Mouse (Mus musculus) heart, embryonic 11.5 days (tissue): ENCODE data around the gene Olfr554. TPM values are rescaled to one million over a fixed set of nuclear protein-coding genes. Genes with fewer than 3 reads are reported as not detected.
A peak's percentile ranks its signal among the peaks of the same experiment; 100 is the strongest.

Source experiments
- ATAC-seq: fragments of 200-750 bp; cut with Nextera tagmentation; replicated peaks from 2 replicates; pipeline ENCODE4 v1.8.0; 2017; ENCODE audit warnings: moderate library complexity; ENCODE audit not compliant: insufficient number of reproducible peaks, low FRiP score, low TSS enrichment
- H3K27ac ChIP-seq: fragments of 300-500 bp; sonication (generic); 2 replicates; pipeline ENCODE4 v1.5.1; 2014; ENCODE audit warnings: mild to moderate bottlenecking, low read depth, low read length
- H3K27me3 ChIP-seq: fragments of 300-500 bp; sonication (generic); 2 replicates; pipeline ENCODE4 v1.6.1; 2014; ENCODE audit warnings: mild to moderate bottlenecking, low read length, mixed read lengths; ENCODE audit not compliant: control insufficient read depth, insufficient read depth
- H3K36me3 ChIP-seq: fragments of 300-500 bp; sonication (generic); 2 replicates; pipeline ENCODE4 v1.6.1; 2014; ENCODE audit warnings: mild to moderate bottlenecking, low read length, moderate library complexity, mixed read lengths; ENCODE audit not compliant: control insufficient read depth, insufficient read depth
- H3K4me1 ChIP-seq: fragments of 300-500 bp; sonication (generic); 2 replicates; pipeline ENCODE4 v1.6.1; 2014; ENCODE audit warnings: low read length; ENCODE audit not compliant: control insufficient read depth, insufficient read depth
- H3K4me2 ChIP-seq: fragments of 300-500 bp; sonication (generic); 2 replicates; pipeline ENCODE4 v1.6.1; 2014; ENCODE audit warnings: mild to moderate bottlenecking, moderate library complexity
- H3K4me3 ChIP-seq: fragments of 300-500 bp; sonication (generic); 2 replicates; pipeline ENCODE4 v1.5.1; 2014; ENCODE audit warnings: low read depth, low read length
- H3K9ac ChIP-seq: fragments of 300-500 bp; sonication (generic); 2 replicates; pipeline ENCODE4 v1.6.1; 2014; ENCODE audit warnings: mild to moderate bottlenecking, low read depth, low read length, moderate library complexity
- H3K9me3 ChIP-seq: fragments of 300-500 bp; sonication (generic); replicated peaks from 2 replicates; pipeline ENCODE4 v1.6.1; 2016; ENCODE audit warnings: low read length; ENCODE audit not compliant: control insufficient read depth
- WGBS: fragments of 180-500 bp; shearing (Covaris S2); extraction: QIAGEN DNeasy Blood & Tissue Kit; methylation state at CpG from one replicate; pipeline ENCODE4 v1.1.7; 2014; ENCODE audit not compliant: insufficient replicate concordance; 5-methylcytosine and 5-hydroxymethylcytosine counted together
- polyA plus RNA-seq: library from polyadenylated mRNA; unstranded; fragments of >200 nt; fragmentation: Nextera tagmentation; extraction: Ambion mirVana; gene quantifications from 2 replicates; pipeline ENCODE4 v1.2.1, GENCODE M21; 2014

Gene Olfr554
- polyA plus RNA-seq, 1 experiment from 2014 or later: not detected

GRCm38 (mm10) chr7:102664599-102664998 lies 26.4 kb downstream of the Olfr554 start, which contains the start of gene Olfr556:
Gene Olfr556, plus strand, starts transcription at chr7:102664899.
- H3K9me3 ChIP-seq: no peaks in the 10 kb centered on the region
- no peak within 1 kb of the TSS for H3K9ac ChIP-seq
- H3K4me3 ChIP-seq: no peak within 1 kb of the TSS
- no peak for ATAC-seq
- 57% methylated on average over 3 of the region's 3 CpGs for WGBS
- H3K27me3 ChIP-seq: no peaks in the 10 kb centered on the region
- H3K27ac ChIP-seq: no peak within 1 kb of the TSS
- H3K4me2 ChIP-seq: no peak within 1 kb of the TSS
- H3K4me1 ChIP-seq: no peaks in the 10 kb centered on the region
- no peaks in the 10 kb centered on the region for H3K36me3 ChIP-seq

GRCm38 (mm10) chr7:102665378-102665777 lies 27.1 kb downstream of the Olfr554 start:
- no peak overlapping the region for H3K4me2 ChIP-seq
- H3K9ac ChIP-seq: no peak overlapping the region
- WGBS: 39% methylated on average over 2 of the region's 2 CpGs
- H3K27me3 ChIP-seq: no peaks in the 10 kb centered on the region
- H3K9me3 ChIP-seq: no peaks in the 10 kb centered on the region
- H3K4me3 ChIP-seq: no peak overlapping the region
- no peak for ATAC-seq
- H3K4me1 ChIP-seq: no peaks in the 10 kb centered on the region
- no peaks in the 10 kb centered on the region for H3K36me3 ChIP-seq
- no peak overlapping the region for H3K27ac ChIP-seq

GRCm38 (mm10) chr7:102676225-102676624 lies 38.0 kb downstream of the Olfr554 start:
- H3K27me3 ChIP-seq: no peaks in the 10 kb centered on the region
- no peak overlapping the region for H3K4me2 ChIP-seq
- ATAC-seq: no peak
- no peak overlapping the region for H3K4me3 ChIP-seq
- no peak overlapping the region for H3K27ac ChIP-seq
- WGBS: 68% methylated on average over 2 of the region's 2 CpGs
- H3K9me3 ChIP-seq: no peaks in the 10 kb centered on the region
- no peaks in the 10 kb centered on the region for H3K36me3 ChIP-seq
- peaks cover 4% of the 10 kb centered on the region; the same call in 1 of the 2 replicates for H3K4me1 ChIP-seq
- H3K9ac ChIP-seq: no peak overlapping the region

GRCm38 (mm10) chr7:102681916-102682315 lies 43.7 kb downstream of the Olfr554 start:
- no peak overlapping the region for H3K4me3 ChIP-seq
- no peaks in the 10 kb centered on the region for H3K9me3 ChIP-seq
- ATAC-seq: no peak
- no peak overlapping the region for H3K9ac ChIP-seq
- 76% methylated on average over 1 of the region's 1 CpGs for WGBS
- H3K27ac ChIP-seq: no peak overlapping the region
- H3K27me3 ChIP-seq: no peaks in the 10 kb centered on the region
- H3K36me3 ChIP-seq: no peaks in the 10 kb centered on the region
- H3K4me2 ChIP-seq: no peak overlapping the region
- H3K4me1 ChIP-seq: peaks cover 4% of the 10 kb centered on the region; the same call in 1 of the 2 replicates

- H3K27me3 ChIP-seq: no peaks in the 10 kb centered on the region
- H3K4me2 ChIP-seq: peak within 1 kb of the TSS; percentile 68
- peak within 1 kb of the TSS; percentile 87 for H3K9ac ChIP-seq
- peak; percentile 98 for ATAC-seq
- WGBS: under 1% methylated on average over 38 of the region's 40 CpGs
- no peaks in the 10 kb centered on the region for H3K4me1 ChIP-seq
- H3K9me3 ChIP-seq: no peaks in the 10 kb centered on the region
- H3K4me3 ChIP-seq: peak within 1 kb of the TSS; percentile 71
- no peaks in the 10 kb centered on the region for H3K36me3 ChIP-seq
- H3K27ac ChIP-seq: peak within 1 kb of the TSS; percentile 88
Measured at GRCm38 (mm10) chr7:102686944-102687501, 48.8 kb downstream of the Olfr554 start, which contains the start of gene Trim68. Gene Trim68, minus strand, starts transcription at chr7:102687327.

Other genes starting within 250 kb of the Olfr554 start
- 160 and 162 TPM in 2 replicates for gene Rrm1, start 196.7 kb upstream of the Olfr554 start, polyA plus RNA-seq
- gene Olfr543, start 156.8 kb upstream of the Olfr554 start, polyA plus RNA-seq: 1.0 TPM in 1 of 2 replicates, not detected in the other
- 0.07 and 0.13 TPM in 2 replicates for gene Olfr544, start 150.1 kb upstream of the Olfr554 start, polyA plus RNA-seq
- gene Olfr545, start 138.9 kb upstream of the Olfr554 start, polyA plus RNA-seq: not detected in 2 replicates
- not detected in 2 replicates for gene Olfr547, start 103.7 kb upstream of the Olfr554 start, polyA plus RNA-seq
- gene Olfr548-ps1, start 97.5 kb upstream of the Olfr554 start, polyA plus RNA-seq: not detected in 2 replicates
- not detected in 2 replicates for gene Olfr549, start 88.6 kb upstream of the Olfr554 start, polyA plus RNA-seq
- gene Trim21, start 72.9 kb upstream of the Olfr554 start, polyA plus RNA-seq: 0.63 and 0.73 TPM in 2 replicates
- gene Olfr550, start 67.0 kb upstream of the Olfr554 start, polyA plus RNA-seq: not detected in 2 replicates
- gene Olfr551, start 46.5 kb upstream of the Olfr554 start, polyA plus RNA-seq: not detected in 2 replicates
- not detected in 2 replicates for gene Olfr552, start 40.7 kb upstream of the Olfr554 start, polyA plus RNA-seq
- gene Olfr553, start 20.2 kb upstream of the Olfr554 start, polyA plus RNA-seq: not detected in 2 replicates
- not detected in 2 replicates for gene Olfr555, start 20.4 kb downstream of the Olfr554 start, polyA plus RNA-seq
- gene Olfr556, start 26.5 kb downstream of the Olfr554 start, polyA plus RNA-seq: not detected in 2 replicates
- 14.0 and 16.5 TPM in 2 replicates for gene Trim68, start 48.9 kb downstream of the Olfr554 start, polyA plus RNA-seq
- not detected in 2 replicates for gene Olfr557, start 57.5 kb downstream of the Olfr554 start, polyA plus RNA-seq
- not detected in 2 replicates for gene Olfr558, start 63.8 kb downstream of the Olfr554 start, polyA plus RNA-seq
- gene Olfr33, start 80.6 kb downstream of the Olfr554 start, polyA plus RNA-seq: not detected in 2 replicates
- not detected in 2 replicates for gene Olfr559, start 89.1 kb downstream of the Olfr554 start, polyA plus RNA-seq
- not detected in 2 replicates for gene Olfr560, start 120.9 kb downstream of the Olfr554 start, polyA plus RNA-seq
- 0.10 TPM in 1 of 2 replicates, not detected in the other for gene Olfr78, start 121.0 kb downstream of the Olfr554 start, polyA plus RNA-seq
- gene Olfr561, start 132.8 kb downstream of the Olfr554 start, polyA plus RNA-seq: not detected in 2 replicates
- gene Olfr564, start 165.0 kb downstream of the Olfr554 start, polyA plus RNA-seq: not detected in 2 replicates
- gene Olfr566, start 220.3 kb downstream of the Olfr554 start, polyA plus RNA-seq: not detected in 2 replicates
- gene Olfr568, start 238.7 kb downstream of the Olfr554 start, polyA plus RNA-seq: not detected in 2 replicates